Mouse (Mus musculus) myocyte (in vitro differentiated cells): Measurements from ENCODE around the gene Ppm1a. TPM values are rescaled to one million over a fixed set of nuclear protein-coding genes. Genes with fewer than 3 reads are reported as not detected.

ENCODE experiments used
- H3K27me3 ChIP-seq: one replicate; pipeline ENCODE4 v1.6.1; 2011; ENCODE audit not compliant: control insufficient read depth, insufficient read depth, insufficient read length
- H3K36me3 ChIP-seq: one replicate; pipeline ENCODE4 v1.6.1; 2011; ENCODE audit not compliant: control insufficient read depth, insufficient read depth
- H3K4me2 ChIP-seq: one replicate; pipeline ENCODE4 v1.6.1; 2011; ENCODE audit warnings: low read depth, control low read depth
- H3K4me3 ChIP-seq: one replicate; pipeline ENCODE4 v1.5.1; 2011; ENCODE audit warnings: mild to moderate bottlenecking, control low read depth, moderate library complexity
- H3K79me2 ChIP-seq: one replicate; pipeline ENCODE4 v1.6.1; 2011; ENCODE audit not compliant: control insufficient read depth, insufficient read depth
- H3ac ChIP-seq: one replicate; pipeline ENCODE4 v1.6.1; 2011; ENCODE audit not compliant: control insufficient read depth, insufficient read length
- CEBPB ChIP-seq: IDR thresholded peaks from 2 replicates; pipeline ENCODE4 v1.6.1; 2011; ENCODE audit warnings: mild to moderate bottlenecking, moderate library complexity; ENCODE audit not compliant: poor library complexity, insufficient read depth, severe bottlenecking
- E2F4 ChIP-seq: IDR thresholded peaks from one replicate; pipeline ENCODE4 v1.6.1; 2011; ENCODE audit warnings: mild to moderate bottlenecking, control low read depth, moderate library complexity; ENCODE audit not compliant: insufficient read depth
- MAX ChIP-seq: IDR thresholded peaks from one replicate; pipeline ENCODE4 v1.6.1; 2011; ENCODE audit warnings: low read depth, mild to moderate bottlenecking, control low read depth
- MYOD1 ChIP-seq, 3 experiments: IDR thresholded peaks; one replicate each; pipeline ENCODE4 v1.6.1; 2011; ENCODE audit warnings: control low read depth in 2 of 3, low read depth in 2 of 3, mild to moderate bottlenecking in 2 of 3, moderate library complexity in 1 of 3; ENCODE audit not compliant: insufficient read length in 2 of 3, control insufficient read depth in 1 of 3
- MYOG ChIP-seq, 3 experiments: IDR thresholded peaks; one replicate each; pipeline ENCODE4 v1.6.1; 2011; ENCODE audit warnings: control low read depth in 2 of 3, low read depth in 2 of 3, mild to moderate bottlenecking in 2 of 3; ENCODE audit not compliant: insufficient read length in 2 of 3, control insufficient read depth in 1 of 3, insufficient read depth in 1 of 3
- POLR2A ChIP-seq: IDR thresholded peaks from one replicate; pipeline ENCODE4 v1.6.1; 2011; ENCODE audit warnings: low read depth, mild to moderate bottlenecking, control low read depth, moderate library complexity; ENCODE audit not compliant: insufficient read length
- POLR2AphosphoS2 ChIP-seq: IDR thresholded peaks from one replicate; pipeline ENCODE4 v1.6.1; 2011; ENCODE audit warnings: low read depth, control low read depth; ENCODE audit not compliant: insufficient read length
- REST ChIP-seq: IDR thresholded peaks from one replicate; pipeline ENCODE4 v1.6.1; 2011; ENCODE audit warnings: mild to moderate bottlenecking, control low read depth, moderate library complexity; ENCODE audit not compliant: insufficient read depth, insufficient read length
- SRF ChIP-seq: IDR thresholded peaks from one replicate; pipeline ENCODE4 v1.6.1; 2011; ENCODE audit warnings: low read depth; ENCODE audit not compliant: control insufficient read depth, insufficient read length
- TCF12 ChIP-seq: IDR thresholded peaks from one replicate; pipeline ENCODE4 v1.6.1; 2011; ENCODE audit warnings: mild to moderate bottlenecking, control low read depth; ENCODE audit not compliant: poor library complexity, insufficient read depth, severe bottlenecking
- TCF3 ChIP-seq: IDR thresholded peaks from one replicate; pipeline ENCODE4 v1.6.1; 2011; ENCODE audit warnings: low read depth, control low read depth; ENCODE audit not compliant: insufficient read length
- USF1 ChIP-seq: IDR thresholded peaks from one replicate; pipeline ENCODE4 v1.6.1; 2011; ENCODE audit warnings: low read depth, mild to moderate bottlenecking, control low read depth, moderate library complexity
- polyA plus RNA-seq: library from polyadenylated mRNA; unstranded; fragments of >200 nt; fragmentation: generic; extraction: Trizol; gene quantifications from one replicate; pipeline ENCODE4 v1.2.1, GENCODE M21; 2012; ENCODE audit warnings: missing spikeins

Gene Ppm1a
- polyA plus RNA-seq, 1 experiment, result 126 TPM

DNA sequence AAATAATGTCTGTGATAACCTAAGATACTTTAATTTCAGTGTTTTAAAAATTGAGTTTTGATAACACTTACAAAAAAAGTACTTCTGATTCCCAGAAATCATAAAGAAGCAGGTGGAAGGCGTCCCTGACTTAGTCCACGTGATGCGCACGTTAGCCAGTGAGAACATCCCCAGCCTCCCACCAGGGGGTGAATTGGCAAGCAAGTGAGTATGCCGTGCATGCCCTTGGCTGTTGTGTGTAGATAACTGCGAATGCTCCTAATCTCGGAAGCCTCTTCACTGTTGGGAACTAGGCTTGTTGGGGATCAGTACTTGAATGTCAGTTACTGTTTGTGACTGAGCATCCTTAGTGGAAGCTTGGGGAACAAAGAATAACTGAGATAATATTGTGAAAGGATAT lies 33.3 kb downstream of the Ppm1a start:
- Histone ChIP-seq H3K4me3 (no peak overlapping the region), H3K27me3 (no peaks in the 10 kb centered on the region), H3K79me2 (peaks cover 28% of the 10 kb centered on the region), H3K36me3 (peaks cover 63% of the 10 kb centered on the region), H3ac (no peak overlapping the region), H3K4me2 (no peak overlapping the region)
- no peak for TF ChIP-seq MYOD1 (IDR thresholded peaks at IDR 0.05; ENCODE audit: control insufficient read depth in 1 of 3, insufficient read length in 2 of 3, low read depth in 2 of 3)

DNA sequence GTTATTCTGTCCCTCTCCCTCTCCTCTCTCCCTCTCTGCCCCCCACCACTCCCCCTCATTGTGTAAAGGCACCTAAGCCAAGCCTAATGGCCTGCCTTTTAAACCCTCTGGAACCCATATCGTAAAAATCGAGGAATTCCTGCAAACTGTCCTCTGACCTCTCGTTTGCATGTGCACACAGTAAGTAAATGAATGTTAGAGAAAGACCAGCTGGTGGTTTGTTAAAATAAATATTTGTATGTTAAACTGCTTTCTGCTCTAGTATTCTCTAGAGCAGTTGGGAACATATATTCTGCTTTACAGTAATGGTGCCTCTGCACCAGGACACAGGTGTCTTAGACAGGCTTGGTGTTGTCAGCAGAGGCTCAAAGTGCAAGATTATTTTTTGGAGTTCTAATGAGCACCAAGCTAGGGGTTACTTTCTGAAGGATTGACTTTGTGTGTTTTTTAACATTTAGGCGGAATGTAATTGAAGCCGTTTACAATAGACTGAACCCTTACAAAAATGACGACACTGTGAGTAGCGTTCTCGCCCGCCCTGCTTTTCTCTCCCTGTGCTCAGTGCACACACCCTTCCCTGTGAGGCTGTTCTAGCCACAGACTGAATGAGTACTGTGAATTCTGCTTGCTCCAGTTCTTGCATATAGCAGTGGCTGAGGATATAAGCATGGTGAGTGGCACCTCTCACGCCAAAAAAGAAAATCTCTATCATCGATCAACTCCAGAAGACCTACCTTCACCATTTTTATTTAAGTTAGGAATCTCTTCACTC lies 35.3 kb downstream of the Ppm1a start:
- TF ChIP-seq E2F4 (no peak), CEBPB (no peak), POLR2A (no peak), MAX (no peak), TCF12 (no peak), MYOD1 (IDR thresholded peaks at IDR 0.05; ENCODE audit: control insufficient read depth in 1 of 3, insufficient read length in 2 of 3, low read depth in 2 of 3) (no peak), POLR2AphosphoS2 (no peak)
- Histone ChIP-seq H3ac (no peak overlapping the region), H3K36me3 (peaks cover 64% of the 10 kb centered on the region), H3K27me3 (no peaks in the 10 kb centered on the region), H3K4me2 (no peak overlapping the region), H3K79me2 (peaks cover 21% of the 10 kb centered on the region), H3K4me3 (no peak overlapping the region)

DNA sequence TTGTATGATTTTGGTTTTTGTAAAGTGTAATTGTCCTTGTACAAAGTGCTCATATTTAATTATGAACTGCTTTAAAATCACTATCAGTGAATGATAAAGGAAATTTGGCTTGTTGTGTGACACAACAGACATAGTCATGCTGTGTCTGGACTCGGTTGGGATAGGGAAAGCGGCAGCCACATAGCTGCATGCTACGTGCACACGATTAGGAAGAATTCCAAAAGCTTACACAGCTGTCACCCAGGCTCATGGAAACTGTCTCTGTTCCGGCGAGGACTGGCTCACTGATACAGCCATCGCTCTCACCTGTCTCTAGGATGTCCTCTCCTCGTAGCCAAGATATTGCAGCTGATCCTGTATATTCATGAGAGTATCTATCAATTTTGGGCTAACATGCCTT lies 36.7 kb downstream of the Ppm1a start:
- H3ac ChIP-seq, result no peak overlapping the region
- H3K36me3 ChIP-seq, result peaks cover 63% of the 10 kb centered on the region
- H3K79me2 ChIP-seq, result peaks cover 13% of the 10 kb centered on the region
- H3K4me2 ChIP-seq, result no peak overlapping the region
- TF ChIP-seq MYOD1 (IDR thresholded peaks at IDR 0.05; ENCODE audit: control insufficient read depth in 1 of 3, insufficient read length in 2 of 3, low read depth in 2 of 3), result no peak
- TF ChIP-seq USF1, result no peak
- TF ChIP-seq CEBPB, result no peak
- no peak for TF ChIP-seq MYOG (IDR thresholded peaks at IDR 0.05; ENCODE audit: control insufficient read depth in 1 of 3, insufficient read depth in 1 of 3, insufficient read length in 2 of 3, low read depth in 2 of 3)
- TF ChIP-seq SRF, result no peak
- TF ChIP-seq POLR2AphosphoS2, result no peak
- no peak for TF ChIP-seq REST
- TF ChIP-seq MAX, result no peak
- TF ChIP-seq E2F4, result no peak
- TF ChIP-seq TCF12, result no peak
- no peak for TF ChIP-seq TCF3
- no peak for TF ChIP-seq POLR2A
- H3K27me3 ChIP-seq, result no peaks in the 10 kb centered on the region
- H3K4me3 ChIP-seq, result no peak overlapping the region

DNA sequence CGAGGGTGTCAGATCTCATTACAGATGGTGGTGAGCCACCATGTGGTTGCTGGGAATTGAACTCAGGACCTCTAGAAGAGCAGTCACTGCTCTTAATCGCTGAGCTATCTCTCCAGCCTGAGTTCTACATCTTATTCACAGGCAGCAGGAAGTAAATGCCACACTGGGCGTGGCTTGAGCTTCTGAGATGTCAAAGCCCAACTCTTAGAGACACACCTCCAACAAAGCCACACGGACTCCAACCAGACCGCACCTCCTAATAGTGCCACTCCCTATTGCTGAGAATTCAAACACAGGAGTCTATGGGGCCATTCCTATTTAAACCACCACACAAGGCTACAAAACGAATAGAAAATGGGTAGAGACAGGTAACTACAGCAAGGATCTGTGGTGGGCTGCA lies 52.5 kb downstream of the Ppm1a start:
- Histone ChIP-seq H3ac (no peak overlapping the region), H3K4me3 (no peak overlapping the region)

DNA sequence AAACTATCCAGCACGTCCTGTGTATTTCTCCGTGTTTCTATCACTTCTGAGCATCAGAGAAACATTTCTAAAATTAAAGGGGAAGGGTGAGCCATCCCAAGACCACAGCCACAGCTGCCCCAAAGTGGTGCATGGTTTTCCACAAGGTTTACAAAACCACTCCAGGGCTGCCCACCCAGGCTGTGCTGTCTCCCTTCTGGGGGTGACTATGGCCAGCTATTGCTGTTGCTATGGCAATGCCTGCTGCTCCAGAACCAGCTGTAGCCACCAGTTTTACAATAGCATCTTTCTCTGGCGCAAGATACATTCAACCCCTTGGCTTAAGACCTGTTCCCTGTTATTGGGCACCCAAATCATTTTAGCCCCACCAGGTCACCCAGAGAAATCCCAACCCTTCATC lies 54.3 kb downstream of the Ppm1a start:
- no peak overlapping the region for H3K4me2 ChIP-seq
- H3K36me3 ChIP-seq, result peaks cover 4% of the 10 kb centered on the region
- H3ac ChIP-seq, result no peak overlapping the region
- no peak overlapping the region for H3K4me3 ChIP-seq
- H3K79me2 ChIP-seq, result no peaks in the 10 kb centered on the region
- H3K27me3 ChIP-seq, result no peaks in the 10 kb centered on the region
- TF ChIP-seq E2F4 (no peak), POLR2AphosphoS2 (no peak), USF1 (no peak), POLR2A (no peak), MAX (no peak), SRF (no peak), REST (no peak), MYOD1 (IDR thresholded peaks at IDR 0.05; ENCODE audit: control insufficient read depth in 1 of 3, insufficient read length in 2 of 3, low read depth in 2 of 3) (no peak), TCF12 (no peak), TCF3 (no peak), MYOG (IDR thresholded peaks at IDR 0.05; ENCODE audit: control insufficient read depth in 1 of 3, insufficient read depth in 1 of 3, insufficient read length in 2 of 3, low read depth in 2 of 3) (no peak), CEBPB (no peak)

More for the DNA sequence above, 52.5 kb downstream of the Ppm1a start:
- TF ChIP-seq MYOG (IDR thresholded peaks at IDR 0.05; ENCODE audit: control insufficient read depth in 1 of 3, insufficient read depth in 1 of 3, insufficient read length in 2 of 3, low read depth in 2 of 3), result no peak
- no peak for TF ChIP-seq USF1
- TF ChIP-seq CEBPB, result no peak
- TF ChIP-seq TCF12, result no peak
- no peak for TF ChIP-seq POLR2A
- no peak for TF ChIP-seq E2F4
- TF ChIP-seq POLR2AphosphoS2, result no peak
- no peak for TF ChIP-seq MYOD1 (IDR thresholded peaks at IDR 0.05; ENCODE audit: control insufficient read depth in 1 of 3, insufficient read length in 2 of 3, low read depth in 2 of 3)
- TF ChIP-seq TCF3, result no peak
- no peak for TF ChIP-seq MAX
- TF ChIP-seq SRF, result no peak
- TF ChIP-seq REST, result no peak
- Histone ChIP-seq H3K4me2 (no peak overlapping the region), H3K79me2 (no peaks in the 10 kb centered on the region), H3K36me3 (peaks cover 4% of the 10 kb centered on the region), H3K27me3 (no peaks in the 10 kb centered on the region)
